Mouse (Mus musculus) intestine, embryonic 16.5 days (tissue): Measurements from ENCODE around the gene Sac3d1. TPM values are rescaled to one million over a fixed set of nuclear protein-coding genes. Genes with fewer than 3 reads are reported as not detected.
A peak's percentile ranks its signal among the peaks of the same experiment; 100 is the strongest.

ENCODE experiments used
- ATAC-seq: fragments of 200-750 bp; cut with Nextera tagmentation; 2 replicates; pipeline ENCODE4 v1.8.0; 2017; ENCODE audit warnings: moderate TSS enrichment, moderate library complexity
- H3K27ac ChIP-seq: fragments of 300-500 bp; sonication (generic); 2 replicates; pipeline ENCODE4 v1.5.1; 2014; ENCODE audit warnings: mild to moderate bottlenecking, low read length
- H3K27me3 ChIP-seq: fragments of 300-500 bp; sonication (generic); replicated peaks from 2 replicates; pipeline ENCODE4 v1.6.1; 2014; ENCODE audit warnings: low read length, control low read depth, mixed read lengths; ENCODE audit not compliant: control insufficient read depth, insufficient read depth
- H3K36me3 ChIP-seq: fragments of 300-500 bp; sonication (generic); 2 replicates; pipeline ENCODE4 v1.6.1; 2014; ENCODE audit warnings: low read length, control low read depth; ENCODE audit not compliant: control insufficient read depth, insufficient read depth
- H3K4me1 ChIP-seq: fragments of 300-500 bp; sonication (generic); 2 replicates; pipeline ENCODE4 v1.6.1; 2014; ENCODE audit warnings: low read length, control low read depth, mixed read lengths; ENCODE audit not compliant: control insufficient read depth, insufficient read depth
- H3K4me2 ChIP-seq: fragments of 300-500 bp; sonication (generic); 2 replicates; pipeline ENCODE4 v1.6.1; 2014; ENCODE audit warnings: low read depth, low read length, control low read depth
- H3K4me3 ChIP-seq: fragments of 300-500 bp; sonication (generic); 2 replicates; pipeline ENCODE4 v1.5.1; 2014; ENCODE audit warnings: mild to moderate bottlenecking, low read length
- H3K9ac ChIP-seq: fragments of 300-500 bp; sonication (generic); 2 replicates; pipeline ENCODE4 v1.6.1; 2014; ENCODE audit warnings: low read depth, low read length
- H3K9me3 ChIP-seq: fragments of 300-500 bp; sonication (generic); 2 replicates; pipeline ENCODE4 v1.6.1; 2016; ENCODE audit warnings: low read length, control low read depth; ENCODE audit not compliant: control insufficient read depth
- WGBS: fragments of 180-500 bp; shearing (Covaris S2); extraction: QIAGEN DNeasy Blood & Tissue Kit; methylation state at CpG from one replicate; pipeline ENCODE4 v1.1.7; 2014; 5-methylcytosine and 5-hydroxymethylcytosine counted together
- polyA plus RNA-seq: library from polyadenylated mRNA; unstranded; fragments of >200 nt; fragmentation: Nextera tagmentation; extraction: Ambion mirVana; gene quantifications from 2 replicates; pipeline ENCODE4 v1.2.1, GENCODE M21; 2015

The Sac3d1 gene
- polyA plus RNA-seq, 1 experiment from 2014 or later: 35.7 TPM

GRCm38 (mm10) chr19:6067011-6067723, 51.3 kb downstream of the Sac3d1 start:
- peaks cover 28% of the 10 kb centered on the region for H3K4me1 ChIP-seq
- peak overlapping the region; percentile 64 for H3K4me3 ChIP-seq
- peak overlapping the region; percentile 94 for H3K4me2 ChIP-seq
- H3K27ac ChIP-seq: peak overlapping the region; percentile 86
- peaks cover 9% of the 10 kb centered on the region; the same call in 1 of the 2 replicates for H3K36me3 ChIP-seq
- H3K27me3 ChIP-seq: no peaks in the 10 kb centered on the region
- no peaks in the 10 kb centered on the region for H3K9me3 ChIP-seq
- WGBS: under 1% methylated on average over 30 of the region's 30 CpGs
- ATAC-seq: peak; percentile 68
- peak overlapping the region; percentile 75 for H3K9ac ChIP-seq

GRCm38 (mm10) chr19:6066571-6066970, 51.9 kb downstream of the Sac3d1 start:
- ATAC-seq: no peak
- Histone ChIP-seq H3K9me3 (no peaks in the 10 kb centered on the region), H3K27me3 (no peaks in the 10 kb centered on the region), H3K9ac (peak overlapping the region; percentile 75), H3K4me2 (peak overlapping the region; percentile 94), H3K36me3 (peaks cover 9% of the 10 kb centered on the region; the same call in 1 of the 2 replicates), H3K4me3 (peak overlapping the region; percentile 64), H3K4me1 (peaks cover 33% of the 10 kb centered on the region), H3K27ac (peak overlapping the region; percentile 86)
- 28% methylated on average over 5 of the region's 5 CpGs for WGBS

Other genes starting within 250 kb of the Sac3d1 start
- gene Frmd8, start 243.4 kb downstream of the Sac3d1 start, polyA plus RNA-seq: 31.1 and 31.7 TPM in 2 replicates
- gene Slc25a45, start 240.8 kb downstream of the Sac3d1 start, polyA plus RNA-seq: 3.4 and 4.1 TPM in 2 replicates
- 1.5 and 1.7 TPM in 2 replicates for gene Tigd3, start 224.5 kb downstream of the Sac3d1 start, polyA plus RNA-seq
- 109 and 119 TPM in 2 replicates for gene Dpf2, start 205.6 kb downstream of the Sac3d1 start, polyA plus RNA-seq
- 14.7 and 15.1 TPM in 2 replicates for gene Cdc42ep2, start 193.8 kb downstream of the Sac3d1 start, polyA plus RNA-seq
- 58.4 and 61.7 TPM in 2 replicates for gene Pola2, start 154.4 kb downstream of the Sac3d1 start, polyA plus RNA-seq
- not detected in 2 replicates for gene Slc22a20, start 132.5 kb downstream of the Sac3d1 start, polyA plus RNA-seq
- gene Capn1, start 102.8 kb downstream of the Sac3d1 start, polyA plus RNA-seq: 11.8 and 12.4 TPM in 2 replicates
- 29.1 and 36.4 TPM in 2 replicates for gene Syvn1, start 72.1 kb downstream of the Sac3d1 start, polyA plus RNA-seq
- gene Mrpl49, start 60.9 kb downstream of the Sac3d1 start, polyA plus RNA-seq: 71.4 and 79.5 TPM in 2 replicates
- 868 and 882 TPM in 2 replicates for gene Fau, start 60.8 kb downstream of the Sac3d1 start, polyA plus RNA-seq
- 27.6 and 29.9 TPM in 2 replicates for gene Znhit2, start 57.5 kb downstream of the Sac3d1 start, polyA plus RNA-seq
- gene Tm7sf2, start 50.3 kb downstream of the Sac3d1 start, polyA plus RNA-seq: 37.3 and 39.0 TPM in 2 replicates
- 66.7 and 68.2 TPM in 2 replicates for gene Vps51, start 41.4 kb downstream of the Sac3d1 start, polyA plus RNA-seq
- gene Tmem262, start 38.6 kb downstream of the Sac3d1 start, polyA plus RNA-seq: not detected in 2 replicates
- 1.2 and 1.7 TPM in 2 replicates for gene Gm28374, start 36.4 kb downstream of the Sac3d1 start, polyA plus RNA-seq
- gene Zfpl1, start 33.7 kb downstream of the Sac3d1 start, polyA plus RNA-seq: 66.1 and 68.0 TPM in 2 replicates
- gene Cdca5, start 33.7 kb downstream of the Sac3d1 start, polyA plus RNA-seq: 27.7 and 31.4 TPM in 2 replicates
- 0.28 and 0.29 TPM in 2 replicates for gene AC131692.1, start 24.2 kb downstream of the Sac3d1 start, polyA plus RNA-seq
- gene Naaladl1, start 12.9 kb downstream of the Sac3d1 start, polyA plus RNA-seq: 71.9 and 102 TPM in 2 replicates
- 36.8 and 37.0 TPM in 2 replicates for gene Snx15, start 9.7 kb upstream of the Sac3d1 start, polyA plus RNA-seq
- gene Batf2, start 22.3 kb upstream of the Sac3d1 start, polyA plus RNA-seq: 1.1 and 1.8 TPM in 2 replicates
- gene Arl2, start 22.9 kb upstream of the Sac3d1 start, polyA plus RNA-seq: 102 and 103 TPM in 2 replicates
- not detected in 2 replicates for gene Majin, start 65.7 kb upstream of the Sac3d1 start, polyA plus RNA-seq
- gene Gpha2, start 107.7 kb upstream of the Sac3d1 start, polyA plus RNA-seq: 0.23 and 0.65 TPM in 2 replicates
- gene Ppp2r5b, start 117.2 kb upstream of the Sac3d1 start, polyA plus RNA-seq: 21.0 and 23.5 TPM in 2 replicates
- 7.4 and 8.4 TPM in 2 replicates for gene Atg2a, start 123.0 kb upstream of the Sac3d1 start, polyA plus RNA-seq
- gene Ehd1, start 158.1 kb upstream of the Sac3d1 start, polyA plus RNA-seq: 135 and 158 TPM in 2 replicates
- 1.2 and 1.5 TPM in 2 replicates for gene Cdc42bpg, start 187.8 kb upstream of the Sac3d1 start, polyA plus RNA-seq
- gene Men1, start 216.3 kb upstream of the Sac3d1 start, polyA plus RNA-seq: 61.3 and 61.4 TPM in 2 replicates
- 7.9 and 10.0 TPM in 2 replicates for gene Map4k2, start 222.5 kb upstream of the Sac3d1 start, polyA plus RNA-seq
- gene Sf1, start 245.0 kb upstream of the Sac3d1 start, polyA plus RNA-seq: 94.7 and 103 TPM in 2 replicates